Mouse (Mus musculus) retina, postnatal 7 days (tissue): ENCODE data around the gene Tiam1.

Experiments
- DNase-seq: peaks from one replicate; pipeline ENCODE4 v3.0.0-alpha.2; 2012; ENCODE audit warnings: low read depth, low spot score

Gene Tiam1

DNA sequence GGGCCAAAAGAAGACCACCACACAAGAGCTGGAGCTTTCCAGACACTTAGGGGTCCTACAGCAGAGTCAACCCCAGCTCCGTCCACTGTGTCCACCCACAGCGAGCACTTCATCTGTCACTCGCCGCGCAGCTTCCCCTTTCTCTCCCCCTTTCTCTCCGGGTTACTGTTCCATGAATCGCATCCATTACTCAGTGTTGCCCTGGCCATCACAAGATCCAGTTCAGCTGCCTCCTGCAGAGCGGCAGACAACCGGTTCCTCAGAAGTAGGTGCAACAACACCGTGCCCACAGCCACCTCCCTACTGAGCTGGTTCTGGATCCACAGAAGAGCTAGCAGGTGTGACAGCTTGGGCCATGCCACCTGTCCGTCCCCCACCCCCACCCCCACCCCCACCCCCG is 184.6 kb downstream of the Tiam1 start:
- no peak for DNase-seq

GRCm38 (mm10) chr16:89958030-89958429 is 185.5 kb downstream of the Tiam1 start:
- DNase-seq: no peak

GRCm38 (mm10) chr16:89954525-89954924 is 189.0 kb downstream of the Tiam1 start:
- no peak for DNase-seq

GRCm38 (mm10) chr16:89954114-89954513 is 189.5 kb downstream of the Tiam1 start:
- DNase-seq: no peak

DNA sequence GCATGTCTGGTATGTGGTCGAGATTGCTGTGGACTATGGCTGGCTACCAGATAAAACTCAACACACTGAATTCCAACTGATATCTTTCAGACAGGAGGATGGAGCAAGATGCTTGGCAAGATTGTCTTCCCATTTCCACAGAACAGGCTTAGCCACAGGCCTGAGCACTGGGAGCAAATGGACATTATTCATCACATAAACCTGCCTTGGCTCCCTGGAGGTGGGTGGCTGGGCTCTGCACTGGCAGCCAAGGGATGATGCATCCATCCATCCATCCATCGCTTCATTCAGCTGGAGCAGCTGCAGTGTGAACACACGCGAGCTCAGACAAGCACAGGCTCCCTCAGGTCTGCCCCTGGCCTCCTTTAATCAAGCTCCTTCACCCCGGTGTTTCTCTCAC is 190.7 kb downstream of the Tiam1 start:
- DNase-seq: no peak

GRCm38 (mm10) chr16:89950754-89951153 is 192.8 kb downstream of the Tiam1 start:
- no peak for DNase-seq

GRCm38 (mm10) chr16:89950251-89950650 is 193.3 kb downstream of the Tiam1 start:
- no peak for DNase-seq

GRCm38 (mm10) chr16:89948040-89948439 is 195.5 kb downstream of the Tiam1 start:
- no peak for DNase-seq

GRCm38 (mm10) chr16:89946816-89947215 is 196.8 kb downstream of the Tiam1 start:
- no peak for DNase-seq

- DNase-seq: no peak
These were observed 198.8 kb downstream of the Tiam1 start for GRCm38 (mm10) chr16:89944604-89945283.

DNA sequence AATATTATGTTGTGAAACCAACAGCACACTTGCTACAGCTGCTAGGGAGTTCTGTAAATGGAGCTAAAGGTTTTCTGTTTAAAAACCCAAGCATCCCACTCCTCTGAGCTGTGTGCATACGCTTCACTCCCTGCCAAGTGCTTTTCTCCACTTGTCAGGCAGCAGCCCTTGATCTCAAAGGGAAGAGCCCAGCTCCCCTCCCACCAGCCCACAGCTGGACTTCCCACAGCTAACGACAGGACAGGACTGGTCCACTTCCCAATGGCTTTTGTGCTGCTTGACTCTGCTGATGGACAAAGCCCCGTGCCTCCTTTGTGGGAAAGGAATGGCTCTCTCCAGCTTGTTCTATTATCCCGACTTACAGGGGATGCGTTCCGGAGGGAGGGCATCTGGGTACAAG is 199.5 kb downstream of the Tiam1 start:
- DNase-seq: no peak

GRCm38 (mm10) chr16:89943267-89943971 is 200.2 kb downstream of the Tiam1 start:
- DNase-seq: no peak

DNA sequence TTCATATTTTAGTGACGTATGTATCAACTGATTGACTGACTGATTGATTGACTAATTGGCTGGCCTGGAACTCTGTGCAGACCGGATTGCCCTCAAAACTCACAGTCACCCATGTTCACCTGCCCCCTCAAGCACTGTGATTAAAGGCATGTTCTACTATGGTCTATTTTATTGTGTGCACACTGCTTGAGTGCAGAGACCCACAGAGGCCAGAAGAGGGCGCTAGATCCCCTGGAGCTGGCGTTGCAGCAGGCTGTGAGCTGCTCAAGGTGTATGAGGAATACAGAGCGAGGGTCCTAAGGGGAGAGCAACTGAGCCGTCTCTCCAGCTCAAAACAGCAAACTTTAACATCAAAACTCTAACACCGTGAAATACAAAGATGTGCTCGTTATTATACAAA is 202.9 kb downstream of the Tiam1 start:
- DNase-seq: no peak

DNA sequence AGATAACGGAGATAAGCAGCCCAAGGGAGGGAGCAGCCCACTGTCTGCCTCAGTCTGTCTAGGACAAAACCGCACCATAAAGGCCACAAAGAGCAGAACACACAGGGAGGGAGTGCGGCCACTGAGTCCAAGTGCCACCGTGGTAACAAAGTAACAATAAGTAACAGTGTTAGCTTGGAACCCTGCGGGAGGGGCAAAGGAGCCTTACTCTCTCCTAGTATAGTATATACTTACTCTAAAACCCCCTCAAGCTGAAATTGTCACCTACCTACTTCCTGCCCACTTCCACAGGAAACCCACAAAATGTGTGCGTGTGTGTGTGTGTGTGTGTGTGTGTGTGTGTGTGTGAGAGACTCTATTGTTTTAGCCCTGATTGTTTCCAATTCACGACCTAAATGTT is 205.3 kb downstream of the Tiam1 start:
- DNase-seq: no peak

- no peak for DNase-seq
These were observed 207.0 kb downstream of the Tiam1 start for GRCm38 (mm10) chr16:89936571-89936970.

DNA sequence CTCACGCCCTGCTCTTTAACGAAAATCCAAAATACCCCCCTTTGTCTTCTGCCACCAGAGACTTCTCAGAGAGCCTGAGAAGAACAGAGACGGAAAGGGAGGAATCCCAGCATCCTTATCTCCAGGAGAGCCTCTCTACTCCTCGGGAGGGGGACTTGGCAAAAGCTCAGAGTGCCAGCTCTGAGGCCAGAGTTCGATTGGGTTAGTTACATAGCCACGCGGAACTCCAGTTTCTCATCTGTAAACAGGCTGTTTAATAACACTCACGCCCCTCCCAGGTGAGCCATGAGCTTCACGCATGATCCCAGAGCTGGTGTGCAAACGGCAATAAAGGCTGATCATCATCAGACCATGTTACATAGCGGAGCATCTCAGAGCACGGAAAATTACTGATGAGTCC is 208.2 kb downstream of the Tiam1 start:
- no peak for DNase-seq

DNA sequence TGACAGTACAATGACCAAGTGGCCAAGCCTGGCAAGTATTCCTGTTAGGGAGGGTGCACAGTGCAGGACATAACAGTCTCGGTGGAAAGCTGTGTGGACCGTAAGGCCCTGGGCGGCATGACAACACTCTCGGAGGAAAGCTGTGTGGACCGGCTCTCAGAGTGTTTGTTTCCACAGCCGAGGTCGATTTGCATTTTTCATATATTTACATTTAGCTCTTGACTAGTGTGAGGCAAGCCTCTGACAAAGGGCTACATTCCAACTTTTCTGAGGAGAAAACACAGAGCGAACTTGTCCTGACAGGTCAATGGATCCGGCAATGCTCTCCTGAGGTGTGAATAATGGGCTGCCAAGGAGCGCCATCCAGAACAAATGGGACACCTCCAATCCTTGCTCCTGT is 209.0 kb downstream of the Tiam1 start:
- no peak for DNase-seq

- DNase-seq: no peak
These were observed 209.6 kb downstream of the Tiam1 start for GRCm38 (mm10) chr16:89933976-89934375.

DNA sequence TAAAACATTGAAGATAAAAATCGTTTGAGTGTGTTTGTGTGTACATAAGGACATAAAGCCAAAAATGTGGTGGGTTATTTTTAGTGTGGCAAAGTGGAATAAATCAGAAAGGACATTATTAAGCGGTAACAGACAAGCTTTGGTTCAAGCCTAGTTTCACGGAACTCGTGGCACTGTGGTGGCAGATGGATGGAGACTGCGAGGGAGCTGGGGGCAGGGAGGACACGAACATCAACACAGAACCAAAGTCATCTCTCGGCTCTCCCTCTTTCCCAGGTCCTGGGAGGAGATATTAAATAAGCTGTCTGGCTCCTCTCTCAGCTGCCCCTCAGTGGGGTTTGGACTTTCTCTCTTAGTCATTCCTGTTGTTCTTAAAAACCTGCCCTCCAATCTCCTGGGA is 215.0 kb downstream of the Tiam1 start:
- no peak for DNase-seq

GRCm38 (mm10) chr16:89924249-89924890 is 219.2 kb downstream of the Tiam1 start:
- DNase-seq: no peak

DNA sequence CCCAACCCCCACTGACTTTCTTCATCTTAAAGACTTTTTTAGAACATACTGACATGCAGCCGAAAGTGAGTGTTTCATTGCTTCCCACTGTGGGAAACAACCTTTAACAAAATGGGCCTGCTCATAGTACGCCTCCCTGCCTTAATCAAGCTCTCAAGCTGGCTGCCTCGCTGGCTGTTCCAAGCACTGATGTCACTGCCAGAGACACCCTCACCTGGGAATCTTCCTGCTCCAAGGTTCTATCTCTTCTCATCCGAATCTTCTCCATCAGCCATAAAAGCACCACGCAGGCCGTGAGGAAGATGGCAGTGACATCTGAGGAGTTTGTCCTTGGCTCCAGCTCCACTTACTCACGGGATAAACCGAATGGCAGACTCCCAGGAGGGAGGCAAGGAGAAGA is 220.3 kb downstream of the Tiam1 start:
- DNase-seq: no peak

GRCm38 (mm10) chr16:89922458-89922857 is 221.1 kb downstream of the Tiam1 start:
- DNase-seq: no peak

GRCm38 (mm10) chr16:89921370-89921769 is 222.2 kb downstream of the Tiam1 start:
- no peak for DNase-seq
